Mouse (Mus musculus) intestine, postnatal 0 days (tissue): ENCODE measurements around the gene Slc22a23. TPM values are rescaled to one million over a fixed set of nuclear protein-coding genes. Genes with fewer than 3 reads are reported as not detected.

ENCODE experiments used
- ATAC-seq: fragments of 200-750 bp; cut with Nextera tagmentation; 2 replicates; pipeline ENCODE4 v1.8.0; 2017; ENCODE audit warnings: mild to moderate bottlenecking, moderate TSS enrichment, moderate library complexity
- H3K27ac ChIP-seq: fragments of 300-500 bp; sonication (generic); 2 replicates; pipeline ENCODE4 v1.5.1; 2014; ENCODE audit warnings: mild to moderate bottlenecking, low read depth, low read length, moderate library complexity
- H3K27me3 ChIP-seq: fragments of 300-500 bp; sonication (generic); replicated peaks from 2 replicates; pipeline ENCODE4 v1.6.1; 2014; ENCODE audit warnings: low read length, mixed read lengths; ENCODE audit not compliant: control insufficient read depth, insufficient read depth
- H3K36me3 ChIP-seq: fragments of 300-500 bp; sonication (generic); 2 replicates; pipeline ENCODE4 v1.6.1; 2014; ENCODE audit warnings: mild to moderate bottlenecking, moderate library complexity; ENCODE audit not compliant: control insufficient read depth, insufficient read depth
- H3K4me1 ChIP-seq: fragments of 300-500 bp; sonication (generic); replicated peaks from 2 replicates; pipeline ENCODE4 v1.6.1; 2014; ENCODE audit warnings: antibody characterized with exemption, low read length, mixed read lengths; ENCODE audit not compliant: control insufficient read depth, insufficient read depth
- H3K4me2 ChIP-seq: fragments of 300-500 bp; sonication (generic); replicated peaks from 2 replicates; pipeline ENCODE4 v1.6.1; 2014; ENCODE audit warnings: low read depth, mild to moderate bottlenecking, moderate library complexity
- H3K4me3 ChIP-seq: fragments of 300-500 bp; sonication (generic); 2 replicates; pipeline ENCODE4 v1.5.1; 2014; ENCODE audit warnings: low read depth, low read length
- H3K9ac ChIP-seq: fragments of 300-500 bp; sonication (generic); 2 replicates; pipeline ENCODE4 v1.6.1; 2014; ENCODE audit warnings: mild to moderate bottlenecking, low read depth, low read length
- H3K9me3 ChIP-seq: fragments of 300-500 bp; sonication (generic); 2 replicates; pipeline ENCODE4 v1.6.1; 2016; ENCODE audit warnings: mixed run types; ENCODE audit not compliant: control insufficient read depth
- CTCF ChIP-seq: sonication (generic); IDR thresholded peaks from 2 replicates; pipeline ENCODE4 v1.5.1; 2016; ENCODE audit warnings: low read depth, mild to moderate bottlenecking, control low read depth, antibody characterized with exemption, moderate library complexity
- WGBS: fragments of 180-500 bp; shearing (Covaris S2); extraction: QIAGEN DNeasy Blood & Tissue Kit; methylation state at CpG from one replicate; pipeline ENCODE4 v1.1.7; 2014; 5-methylcytosine and 5-hydroxymethylcytosine counted together
- polyA plus RNA-seq: library from polyadenylated mRNA; unstranded; fragments of >200 nt; fragmentation: Nextera tagmentation; extraction: Ambion mirVana; gene quantifications from 2 replicates; pipeline ENCODE4 v1.2.1, GENCODE M21; 2015

Slc22a23 gene
- polyA plus RNA-seq, 1 experiment from 2014 or later, result 3.4 TPM

GRCm38 (mm10) chr13:34193384-34193783 lies 151.6 kb downstream of the Slc22a23 start:
- Histone ChIP-seq H3K4me2 (no peak overlapping the region), H3K36me3 (peaks cover 11% of the 10 kb centered on the region; the same call in 1 of the 2 replicates), H3K27me3 (no peaks in the 10 kb centered on the region), H3K9me3 (no peaks in the 10 kb centered on the region), H3K27ac (no peak overlapping the region), H3K4me1 (no peaks in the 10 kb centered on the region), H3K9ac (no peak overlapping the region), H3K4me3 (no peak overlapping the region)
- no peak for TF ChIP-seq CTCF
- ATAC-seq, result no peak
- WGBS, result 60% methylated on average over 8 of the region's 8 CpGs

GRCm38 (mm10) chr13:34192414-34193191 lies 152.4 kb downstream of the Slc22a23 start:
- Histone ChIP-seq H3K9me3 (no peaks in the 10 kb centered on the region), H3K9ac (no peak overlapping the region), H3K4me2 (no peak overlapping the region), H3K27ac (no peak overlapping the region), H3K36me3 (peaks cover 11% of the 10 kb centered on the region; the same call in 1 of the 2 replicates), H3K27me3 (no peaks in the 10 kb centered on the region), H3K4me3 (no peak overlapping the region), H3K4me1 (no peaks in the 10 kb centered on the region)
- 67% methylated on average over 8 of the region's 8 CpGs for WGBS
- 0 out of 2 replicates have a peak, but pooled peaks have one; percentile 17 for ATAC-seq
- peak; percentile 61 for TF ChIP-seq CTCF

GRCm38 (mm10) chr13:34187571-34187970 lies 157.4 kb downstream of the Slc22a23 start:
- Histone ChIP-seq H3K27me3 (no peaks in the 10 kb centered on the region), H3K9me3 (no peaks in the 10 kb centered on the region), H3K4me2 (0 out of 2 replicates have a peak overlapping the region, but pooled peaks have one; percentile 35), H3K9ac (no peak overlapping the region), H3K36me3 (peaks cover 12% of the 10 kb centered on the region; the same call in 1 of the 2 replicates), H3K4me3 (no peak overlapping the region), H3K27ac (no peak overlapping the region), H3K4me1 (no peaks in the 10 kb centered on the region)
- 12% methylated on average over 5 of the region's 5 CpGs for WGBS
- no peak for ATAC-seq
- peak; percentile 93 for TF ChIP-seq CTCF

GRCm38 (mm10) chr13:34185371-34185770 lies 159.6 kb downstream of the Slc22a23 start:
- Histone ChIP-seq H3K27ac (no peak overlapping the region), H3K36me3 (peaks cover 10% of the 10 kb centered on the region; the same call in 1 of the 2 replicates), H3K9ac (no peak overlapping the region), H3K9me3 (no peaks in the 10 kb centered on the region), H3K4me3 (no peak overlapping the region), H3K27me3 (no peaks in the 10 kb centered on the region), H3K4me2 (no peak overlapping the region), H3K4me1 (no peaks in the 10 kb centered on the region)
- 86% methylated on average over 2 of the region's 2 CpGs for WGBS
- no peak for ATAC-seq
- no peak for TF ChIP-seq CTCF

- H3K4me3 ChIP-seq, result no peak overlapping the region
- peaks cover 14% of the 10 kb centered on the region; the same call in 1 of the 2 replicates for H3K36me3 ChIP-seq
- TF ChIP-seq CTCF, result no peak
- no peak for ATAC-seq
- whole genome bisulfite sequencing, result 81% methylated on average over 5 of the region's 5 CpGs
- no peaks in the 10 kb centered on the region for H3K4me1 ChIP-seq
- H3K9ac ChIP-seq, result no peak overlapping the region
- H3K27ac ChIP-seq, result no peak overlapping the region
- no peaks in the 10 kb centered on the region for H3K9me3 ChIP-seq
- H3K27me3 ChIP-seq, result no peaks in the 10 kb centered on the region
- no peak overlapping the region for H3K4me2 ChIP-seq
Measured at GRCm38 (mm10) chr13:34181624-34182023, 163.4 kb downstream of the Slc22a23 start.

GRCm38 (mm10) chr13:34174025-34174424 lies 171.0 kb downstream of the Slc22a23 start:
- no peaks in the 10 kb centered on the region; the same call in 1 of the 2 replicates for H3K36me3 ChIP-seq
- TF ChIP-seq CTCF, result no peak
- no peak overlapping the region for H3K4me3 ChIP-seq
- no peak overlapping the region for H3K4me2 ChIP-seq
- WGBS, result 95% methylated on average over 6 of the region's 6 CpGs
- ATAC-seq, result no peak
- no peak overlapping the region for H3K27ac ChIP-seq
- H3K9ac ChIP-seq, result no peak overlapping the region
- H3K9me3 ChIP-seq, result no peaks in the 10 kb centered on the region
- no peaks in the 10 kb centered on the region for H3K27me3 ChIP-seq
- H3K4me1 ChIP-seq, result no peaks in the 10 kb centered on the region
